Mouse (Mus musculus) MEL (cell line): ENCODE results near the gene Rsf1.

Experiments used
- CTCF ChIP-seq, 3 experiments: IDR thresholded peaks in 2 of 3; conservative IDR thresholded peaks in 1 of 3; 2 replicates each; pipeline ENCODE4 v1.5.1; 2011 to 2012; ENCODE audit warnings: low read length in 3 of 3, low read depth in 2 of 3, mild to moderate bottlenecking in 2 of 3, improper control_type of control experiment in 1 of 3, inconsistent platforms in 1 of 3, mixed read lengths in 1 of 3, moderate library complexity in 1 of 3; ENCODE audit not compliant: control insufficient read depth in 1 of 3, insufficient read depth in 1 of 3, poor library complexity in 1 of 3, severe bottlenecking in 1 of 3
- EP300 ChIP-seq, 2 experiments: IDR thresholded peaks; 2 replicates each; pipeline ENCODE4 v1.6.1; 2011; ENCODE audit warnings: improper control_type of control experiment in 2 of 2, low read length in 2 of 2, low read depth in 1 of 2, mild to moderate bottlenecking in 1 of 2
- GATA1 ChIP-seq: IDR thresholded peaks from 2 replicates; pipeline ENCODE4 v1.6.1; 2011; ENCODE audit warnings: low read depth, low read length, improper control_type of control experiment
- NELFE ChIP-seq: IDR thresholded peaks from 2 replicates; pipeline ENCODE4 v1.6.1; 2011; ENCODE audit warnings: low read depth, low read length, improper control_type of control experiment

DNA sequence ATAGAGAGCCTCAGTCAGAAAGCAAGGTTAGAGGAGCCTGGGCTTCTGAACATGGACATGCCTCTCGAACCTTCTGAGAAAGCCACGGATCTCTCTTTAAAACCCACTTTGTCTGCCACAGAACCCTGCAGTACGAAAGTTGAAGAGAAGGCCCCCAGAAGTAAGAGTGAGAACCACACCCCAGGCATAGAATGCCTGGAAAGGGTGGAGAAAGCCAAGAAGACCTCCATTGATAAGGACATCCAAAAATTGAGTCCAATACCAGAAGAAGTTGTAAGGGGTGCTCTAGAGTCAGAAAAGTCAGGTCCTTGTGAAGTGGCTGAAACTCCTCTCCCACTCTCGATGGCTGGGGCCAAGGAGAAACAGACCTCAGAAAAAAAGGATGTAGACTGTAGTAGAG lies 81.9 kb downstream of the Rsf1 start:
- TF ChIP-seq NELFE: no peak
- no peak for TF ChIP-seq CTCF (IDR thresholded peaks at IDR 0.05 in 2 of 3, conservative IDR thresholded peaks at IDR 0.05 in 1 of 3; ENCODE audit: control insufficient read depth in 1 of 3, insufficient read depth in 1 of 3, low read depth in 2 of 3, low read length in 3 of 3, poor library complexity in 1 of 3, severe bottlenecking in 1 of 3)
- no peak for TF ChIP-seq GATA1
- no peak for TF ChIP-seq EP300 (IDR thresholded peaks at IDR 0.05; ENCODE audit: low read depth in 1 of 2, low read length in 2 of 2)
